ENCODE assay signal across 25 mouse cellular contexts in genomic region chr9:91711106-91711505, GRCm38 (mm10).
"Had no signal": no experiment of that assay in that cellular context is flagged by ENCODE, and none has a peak within 500 bp of the region (broad histone marks: within the 10 kb centered on the region; RNA-seq: fewer than 3 reads in every experiment).

No protein-coding gene starts in this region.

- H3K27me3 ChIP-seq: heart, embryonic 12.5 days; hindbrain, embryonic 12.5 days; intestine, embryonic 15.5 days; limb, embryonic 12.5 days; liver, embryonic 13.5 days had no signal

- H3K9ac ChIP-seq: heart, embryonic 12.5 days; hindbrain, embryonic 12.5 days; hindbrain, embryonic 14.5 days; intestine, embryonic 15.5 days; limb, embryonic 12.5 days; liver, embryonic 13.5 days had no signal

- H3K36me3 ChIP-seq: heart, embryonic 10.5 days; heart, embryonic 12.5 days; hindbrain, embryonic 10.5 days; hindbrain, embryonic 12.5 days; intestine, embryonic 15.5 days; limb, embryonic 10.5 days; limb, embryonic 12.5 days; liver, embryonic 13.5 days had no signal

- H3K4me3 ChIP-seq: gastrocnemius, adult 2 months; heart, embryonic 10.5 days; heart, embryonic 12.5 days; hindbrain, embryonic 10.5 days; hindbrain, embryonic 12.5 days; intestine, embryonic 15.5 days; layer of hippocampus, adult 2 months; left cerebral cortex, adult 2 months; limb, embryonic 10.5 days; limb, embryonic 12.5 days; liver, embryonic 13.5 days had no signal

- DNase-seq: gastrocnemius, adult 2 months; gastrocnemius, postnatal 10 days; gastrocnemius, postnatal 25 days; heart, adult 18-20 months; heart, postnatal 10 days; heart, postnatal 4 days; kidney, postnatal 10 days; kidney, postnatal 25 days; kidney, postnatal 4 days; liver; liver, embryonic 13.5 days had no signal

- H3K4me1 ChIP-seq: heart, embryonic 10.5 days; heart, embryonic 12.5 days; hindbrain, embryonic 10.5 days; hindbrain, embryonic 12.5 days; intestine, embryonic 15.5 days; limb, embryonic 10.5 days; limb, embryonic 12.5 days; liver, embryonic 13.5 days had no signal

- ATAC-seq: hindbrain, embryonic 16.5 days; inflammation-experienced regulatory T-cells, adult 6 months; intestine, embryonic 15.5 days; intestine, postnatal 0 days had no signal

- H3K4me2 ChIP-seq: heart, embryonic 12.5 days; hindbrain, embryonic 12.5 days; hindbrain, embryonic 14.5 days; intestine, embryonic 15.5 days; limb, embryonic 12.5 days; liver, embryonic 11.5 days; liver, embryonic 13.5 days had no signal

- H3K27ac ChIP-seq: gastrocnemius, adult 2 months; heart, embryonic 10.5 days; hindbrain, embryonic 10.5 days; hindbrain, embryonic 12.5 days; hindbrain, embryonic 14.5 days; intestine, embryonic 15.5 days; layer of hippocampus, adult 2 months; left cerebral cortex, adult 2 months; limb, embryonic 10.5 days; limb, embryonic 12.5 days; liver, embryonic 13.5 days had no signal

- H3K9me3 ChIP-seq: heart, embryonic 10.5 days; heart, embryonic 12.5 days; hindbrain, embryonic 10.5 days; hindbrain, embryonic 12.5 days; intestine, embryonic 15.5 days; limb, embryonic 10.5 days; limb, embryonic 12.5 days; liver, embryonic 13.5 days had no signal
